Mouse (Mus musculus) cerebellum, adult 18-20 months (tissue): Measurements from ENCODE around the gene Atrnl1.
A peak's percentile ranks its signal among the peaks of the same experiment; 100 is the strongest.

Source experiments
- DNase-seq, 2 experiments: peaks; one replicate each; pipeline ENCODE4 v3.0.0; 2021

Gene Atrnl1

GRCm38 (mm10) chr19:57713138-57713537, 102.3 kb downstream of the Atrnl1 start:
- no peak for DNase-seq

- DNase-seq, result peak; percentile 4 to 11
These were observed 114.1 kb downstream of the Atrnl1 start for GRCm38 (mm10) chr19:57724920-57725319.

- no peak for DNase-seq
These were observed 114.5 kb downstream of the Atrnl1 start for GRCm38 (mm10) chr19:57725326-57725725.

GRCm38 (mm10) chr19:57727009-57727408, 116.2 kb downstream of the Atrnl1 start:
- no peak for DNase-seq

- DNase-seq, result no peak
These were observed 126.6 kb downstream of the Atrnl1 start for GRCm38 (mm10) chr19:57737475-57737874.

- peak in 1 of 2 experiments; percentile 6 for DNase-seq
These were observed 134.7 kb downstream of the Atrnl1 start for GRCm38 (mm10) chr19:57745579-57745978.

- DNase-seq, result no peak
These were observed 135.7 kb downstream of the Atrnl1 start for GRCm38 (mm10) chr19:57746553-57746952.

- DNase-seq, result no peak
These were observed 141.4 kb downstream of the Atrnl1 start for GRCm38 (mm10) chr19:57752189-57752588.

GRCm38 (mm10) chr19:57762526-57762925, 151.7 kb downstream of the Atrnl1 start:
- DNase-seq, result no peak

GRCm38 (mm10) chr19:57764576-57765371, 153.9 kb downstream of the Atrnl1 start:
- DNase-seq, result no peak

GRCm38 (mm10) chr19:57767051-57767450, 156.2 kb downstream of the Atrnl1 start:
- no peak for DNase-seq

GRCm38 (mm10) chr19:57768661-57769060, 157.8 kb downstream of the Atrnl1 start:
- DNase-seq, result no peak

GRCm38 (mm10) chr19:57782366-57783089, 171.7 kb downstream of the Atrnl1 start:
- DNase-seq, result peak; percentile 15 to 23

- DNase-seq, result no peak
These were observed 175.9 kb downstream of the Atrnl1 start for GRCm38 (mm10) chr19:57786699-57787098.

GRCm38 (mm10) chr19:57802207-57802606, 191.4 kb downstream of the Atrnl1 start:
- DNase-seq, result no peak

GRCm38 (mm10) chr19:57802771-57803482, 192.1 kb downstream of the Atrnl1 start:
- no peak for DNase-seq

- no peak for DNase-seq
These were observed 192.6 kb downstream of the Atrnl1 start for GRCm38 (mm10) chr19:57803483-57803820.

GRCm38 (mm10) chr19:57808363-57808762, 197.5 kb downstream of the Atrnl1 start:
- no peak for DNase-seq

GRCm38 (mm10) chr19:57814291-57814690, 203.5 kb downstream of the Atrnl1 start:
- no peak for DNase-seq

- DNase-seq, result peak; percentile 5 to 18
These were observed 205.6 kb downstream of the Atrnl1 start for GRCm38 (mm10) chr19:57816221-57816996.

GRCm38 (mm10) chr19:57817736-57818135, 206.9 kb downstream of the Atrnl1 start:
- DNase-seq, result no peak

- no peak for DNase-seq
These were observed 212.6 kb downstream of the Atrnl1 start for GRCm38 (mm10) chr19:57823446-57823845.
